8 mouse cellular contexts compared by ENCODE assay signal in genomic region chr8:75093399-75094156, GRCm38 (mm10). TPM values are rescaled to one million over a fixed set of nuclear protein-coding genes. Genes with fewer than 3 reads are reported as not detected.
DNase-seq lines count a peak whose midpoint lies in the region; ATAC-seq and TF ChIP-seq lines count a peak whose summit lies in the region.

Hmox1 (plus strand) TSS chr8:75093621.

- no peaks in the 10 kb centered on the region for H3K27me3 ChIP-seq in heart, embryonic 11.5 days (ENCODE audit: control insufficient read depth, insufficient read depth, low read length)
- no peaks in the 10 kb centered on the region for H3K27me3 ChIP-seq in kidney, embryonic 16.5 days (ENCODE audit: insufficient read depth, low read length)

- H3K9ac ChIP-seq in heart, embryonic 11.5 days (ENCODE audit: low read depth, low read length) = peak within 1 kb of the TSS; percentile 84
- H3K9ac ChIP-seq in kidney, embryonic 16.5 days (replicated peaks; ENCODE audit: low read length) = peak within 1 kb of the TSS; percentile 80

- ATAC-seq in erythroid progenitor cell, adult 5-6 weeks (replicated peaks; ENCODE audit: low FRiP score, poor library complexity, severe bottlenecking) = peak; percentile 66
- ATAC-seq in heart, embryonic 11.5 days (replicated peaks; ENCODE audit: insufficient number of reproducible peaks, low FRiP score, low TSS enrichment) = peak; percentile 82
- peak; percentile 93 for ATAC-seq in kidney, embryonic 16.5 days (ENCODE audit: low FRiP score, low TSS enrichment)

- no peaks in the 10 kb centered on the region for H3K9me3 ChIP-seq in heart, embryonic 11.5 days (replicated peaks; ENCODE audit: control insufficient read depth, low read length)
- H3K9me3 ChIP-seq in kidney, embryonic 16.5 days (ENCODE audit: low read length) = no peaks in the 10 kb centered on the region

- no peak within 1 kb of the TSS for H3K27ac ChIP-seq in heart, embryonic 11.5 days (ENCODE audit: low read depth, low read length)
- H3K27ac ChIP-seq in kidney, embryonic 16.5 days (ENCODE audit: low read length) = peak within 1 kb of the TSS; percentile 70

- no peak for TF ChIP-seq POLR2A in brain, embryonic 14.5 days (IDR thresholded peaks at IDR 0.05; ENCODE audit: borderline replicate concordance, extremely low read depth, insufficient read depth, insufficient read length, poor library complexity, severe bottlenecking)

- peaks cover 3% of the 10 kb centered on the region; the same call in 1 of the 2 replicates for H3K36me3 ChIP-seq in heart, embryonic 11.5 days (ENCODE audit: control insufficient read depth, insufficient read depth, low read length)
- peaks cover 10% of the 10 kb centered on the region; the same call in 1 of the 2 replicates for H3K36me3 ChIP-seq in kidney, embryonic 16.5 days (ENCODE audit: insufficient read depth, low read length)

- WGBS in heart, embryonic 11.5 days (ENCODE audit: insufficient replicate concordance) = under 1% methylated on average over 36 of the region's 36 CpGs
- under 1% methylated on average over 36 of the region's 36 CpGs for WGBS in kidney, embryonic 16.5 days

- peak; percentile 83 for DNase-seq in CD4-positive helper T cell, adult 2 months (ENCODE audit: low read depth, low spot score)
- DNase-seq in brain, embryonic 14.5 days (ENCODE audit: low read depth) = peak; percentile 95
- peak; percentile 85 for DNase-seq in liver
- peak; percentile 83 to 86 for DNase-seq in monocyte, adult 2 months (ENCODE audit: low read depth in 1 of 2, low spot score in 2 of 2)
- peak; percentile 52 to 66 for DNase-seq in spleen, postnatal 14 days (ENCODE audit: low spot score in 2 of 2)

- TF ChIP-seq CTCF in brain, embryonic 14.5 days (IDR thresholded peaks at IDR 0.05; ENCODE audit: borderline replicate concordance, extremely low read depth, insufficient read depth, insufficient read length) = no peak

- peak within 1 kb of the TSS; percentile 82 for H3K4me2 ChIP-seq in heart, embryonic 11.5 days
- peak within 1 kb of the TSS; percentile 66 for H3K4me2 ChIP-seq in kidney, embryonic 16.5 days (replicated peaks; ENCODE audit: low read depth, low read length)

- H3K4me3 ChIP-seq in heart, embryonic 11.5 days (ENCODE audit: low read depth, low read length) = peak within 1 kb of the TSS; percentile 74
- peak within 1 kb of the TSS; percentile 68 for H3K4me3 ChIP-seq in kidney, embryonic 16.5 days (ENCODE audit: low read length)

- H3K4me1 ChIP-seq in heart, embryonic 11.5 days (ENCODE audit: control insufficient read depth, insufficient read depth, low read length) = peaks cover 11% of the 10 kb centered on the region
- H3K4me1 ChIP-seq in kidney, embryonic 16.5 days (ENCODE audit: insufficient read depth, low read length) = peaks cover 25% of the 10 kb centered on the region

RNA-seq across cellular contexts. Expression of gene Hmox1, which starts in this region (rescaled TPM):
- polyA plus RNA-seq in brain, embryonic 14.5 days (2012; rRNA removed) = 9.1 and 16.2 TPM in 2 replicates
- 66.7 and 90.8 TPM in 2 replicates for total RNA-seq in erythroid progenitor cell, adult 5-6 weeks (2015; ENCODE audit: low replicate concordance)
- 68.0 and 100 TPM in 2 replicates for total RNA-seq in erythroid progenitor cell, adult 5-6 weeks (2017; ENCODE audit: low replicate concordance)
- polyA plus RNA-seq in heart, embryonic 11.5 days (2014; fragmentation: Nextera tagmentation; extraction: Ambion mirVana) = 9.5 and 17.2 TPM in 2 replicates
- 51.6 and 56.2 TPM in 2 replicates for polyA plus RNA-seq in kidney, embryonic 16.5 days (2015; fragmentation: Nextera tagmentation; extraction: Ambion mirVana)
